9 mouse cellular contexts compared by ENCODE assay signal in the genomic region with DNA sequence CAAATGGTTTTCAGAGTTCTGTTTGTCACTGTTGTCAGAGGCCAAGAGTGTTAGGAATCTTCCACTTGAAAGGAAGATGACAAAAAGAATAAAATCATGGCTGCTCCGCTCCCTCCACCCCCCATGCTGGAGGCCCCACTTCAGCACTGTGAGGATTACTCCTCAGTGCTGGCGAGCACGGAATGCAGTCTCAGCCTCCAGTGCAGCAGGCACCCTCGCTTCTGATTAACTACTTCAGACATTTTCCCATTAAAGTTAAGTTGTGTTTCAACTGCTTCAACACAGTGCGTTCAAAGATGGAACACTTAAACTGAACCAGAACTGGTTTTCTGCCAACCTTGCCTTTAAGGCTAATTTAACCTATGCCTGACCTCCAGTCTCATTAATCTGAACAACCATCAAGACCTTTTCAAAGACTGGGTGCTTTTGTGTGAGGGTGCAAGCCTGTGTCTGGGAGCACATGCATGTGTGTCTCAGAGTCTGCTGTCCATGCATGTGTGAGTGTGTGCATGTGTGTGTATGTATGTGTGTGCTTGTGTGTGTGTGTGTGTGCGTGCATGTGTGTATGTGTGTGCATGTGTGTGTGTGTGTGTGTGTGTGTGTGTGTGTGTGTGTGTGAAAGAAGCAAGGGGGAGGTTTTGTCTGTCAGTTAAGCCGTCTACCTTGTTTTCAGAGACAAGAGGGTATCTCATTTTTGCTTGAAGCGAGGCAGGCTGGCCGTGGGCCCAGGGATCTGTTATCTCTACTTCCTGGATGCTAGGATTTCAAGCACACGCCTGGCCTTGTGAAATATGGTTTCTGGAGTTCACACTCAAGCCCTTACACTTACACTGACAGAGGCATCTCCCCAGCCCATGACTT. TPM values are rescaled to one million over a fixed set of nuclear protein-coding genes. Genes with fewer than 3 reads are reported as not detected.
A peak's percentile ranks its signal among the peaks of the same experiment; 100 is the strongest.
DNase-seq lines count a peak whose midpoint lies in the region; ATAC-seq and TF ChIP-seq lines count a peak whose summit lies in the region.
"Had no signal": no experiment of that assay in that cellular context is flagged by ENCODE, and none has a peak within 500 bp of the region (broad histone marks: within the 10 kb centered on the region; RNA-seq: fewer than 3 reads in every experiment).

No protein-coding gene starts in this region.

- no peak overlapping the region for H3K4me2 ChIP-seq in liver, embryonic 11.5 days
- no peak overlapping the region for H3K4me2 ChIP-seq in liver, postnatal 0 days (ENCODE audit: low read depth, low read length)
- H3K4me2 ChIP-seq in heart, embryonic 13.5 days: peak overlapping the region; percentile 24; the same call in 1 of the 2 replicates
- no peak overlapping the region for H3K4me2 ChIP-seq in neural tube, embryonic 14.5 days (ENCODE audit: low read depth, low read length)

- H3K27ac ChIP-seq in liver, embryonic 11.5 days (ENCODE audit: low read depth, low read length): 0 out of 2 replicates have a peak overlapping the region, but pooled peaks have one; percentile 7
- H3K27ac ChIP-seq in liver, postnatal 0 days (ENCODE audit: low read depth): no peak overlapping the region
- peak overlapping the region; percentile 78 for H3K27ac ChIP-seq in heart, embryonic 13.5 days (replicated peaks)
- peak overlapping the region; percentile 44; the same call in 1 of the 2 replicates for H3K27ac ChIP-seq in neural tube, embryonic 14.5 days (ENCODE audit: low read depth, low read length)

- H3K27me3 ChIP-seq in liver, embryonic 11.5 days (replicated peaks; ENCODE audit: control insufficient read depth, insufficient read depth, low read length): no peaks in the 10 kb centered on the region
- H3K27me3 ChIP-seq in liver, postnatal 0 days (ENCODE audit: insufficient read depth, low read length): no peaks in the 10 kb centered on the region
- peaks cover 12% of the 10 kb centered on the region; the same call in 1 of the 2 replicates for H3K27me3 ChIP-seq in heart, embryonic 13.5 days (replicated peaks)
- H3K27me3 ChIP-seq in neural tube, embryonic 14.5 days (ENCODE audit: control insufficient read depth, insufficient read depth, low read length): no peaks in the 10 kb centered on the region
- H3K27me3 ChIP-seq: CH12.LX had no signal

- H3K9ac ChIP-seq in liver, embryonic 11.5 days (ENCODE audit: low read depth, low read length): no peak overlapping the region
- H3K9ac ChIP-seq in liver, postnatal 0 days (replicated peaks): no peak overlapping the region
- no peak overlapping the region for H3K9ac ChIP-seq in heart, embryonic 13.5 days
- H3K9ac ChIP-seq in neural tube, embryonic 14.5 days (replicated peaks; ENCODE audit: low read depth, low read length): no peak overlapping the region

- no peaks in the 10 kb centered on the region for H3K36me3 ChIP-seq in liver, embryonic 11.5 days (ENCODE audit: control insufficient read depth, insufficient read depth, low read length)
- H3K36me3 ChIP-seq in liver, postnatal 0 days (replicated peaks; ENCODE audit: insufficient read depth, low read length): no peaks in the 10 kb centered on the region
- H3K36me3 ChIP-seq in heart, embryonic 13.5 days: 0 out of 2 replicates have a peak, but pooled peaks cover 4% of the 10 kb centered on the region
- no peaks in the 10 kb centered on the region for H3K36me3 ChIP-seq in neural tube, embryonic 14.5 days (ENCODE audit: control insufficient read depth, insufficient read depth, low read length)

- H3K4me3 ChIP-seq in liver, embryonic 11.5 days (ENCODE audit: low read depth, low read length): no peak overlapping the region
- no peak overlapping the region for H3K4me3 ChIP-seq in liver, postnatal 0 days (ENCODE audit: low read depth, low read length)
- no peak overlapping the region for H3K4me3 ChIP-seq in heart, embryonic 13.5 days
- no peak overlapping the region for H3K4me3 ChIP-seq in neural tube, embryonic 14.5 days (ENCODE audit: low read depth, low read length)

- H3K4me1 ChIP-seq in liver, embryonic 11.5 days (replicated peaks; ENCODE audit: control insufficient read depth, insufficient read depth, low read length): peaks cover 15% of the 10 kb centered on the region
- peaks cover 17% of the 10 kb centered on the region for H3K4me1 ChIP-seq in liver, postnatal 0 days (ENCODE audit: insufficient read depth)
- peaks cover 57% of the 10 kb centered on the region for H3K4me1 ChIP-seq in heart, embryonic 13.5 days
- H3K4me1 ChIP-seq in neural tube, embryonic 14.5 days (ENCODE audit: control insufficient read depth, insufficient read depth, low read length): peaks cover 14% of the 10 kb centered on the region

- WGBS in liver, embryonic 11.5 days: 48% methylated on average over 10 of the region's 10 CpGs
- 63% methylated on average over 10 of the region's 10 CpGs for WGBS in liver, postnatal 0 days (ENCODE audit: insufficient replicate concordance)
- WGBS in heart, embryonic 13.5 days: 31% methylated on average over 10 of the region's 10 CpGs
- WGBS in neural tube, embryonic 14.5 days: 20% methylated on average over 10 of the region's 10 CpGs

- no peak for TF ChIP-seq CTCF in liver, postnatal 0 days (IDR thresholded peaks at IDR 0.05; ENCODE audit: low read depth)

- no peak for DNase-seq in liver, embryonic 11.5 days (ENCODE audit: low spot score)
- DNase-seq in liver, postnatal 0 days: no peak
- peak; percentile 69 to 87 for DNase-seq in kidney, postnatal 25 days
- DNase-seq in gastrocnemius, adult 18-20 months (ENCODE audit: low spot score): no peak
- no peak for DNase-seq in ovary, postnatal 14 days (ENCODE audit: low spot score)
- no peak for DNase-seq in frontal cortex, postnatal 14 days (ENCODE audit: low spot score in 2 of 2)

- H3K9me3 ChIP-seq in liver, embryonic 11.5 days (ENCODE audit: control insufficient read depth, low read length): no peaks in the 10 kb centered on the region
- no peaks in the 10 kb centered on the region for H3K9me3 ChIP-seq in liver, postnatal 0 days (ENCODE audit: low read length)
- H3K9me3 ChIP-seq in heart, embryonic 13.5 days: no peaks in the 10 kb centered on the region
- H3K9me3 ChIP-seq in neural tube, embryonic 14.5 days (ENCODE audit: control insufficient read depth, low read length): no peaks in the 10 kb centered on the region

- no peak for TF ChIP-seq EP300 in liver, postnatal 0 days (IDR thresholded peaks at IDR 0.05; ENCODE audit: low read depth)

- ATAC-seq in liver, embryonic 11.5 days (replicated peaks; ENCODE audit: low FRiP score): no peak
- no peak for ATAC-seq in liver, postnatal 0 days
- ATAC-seq in heart, embryonic 13.5 days (ENCODE audit: extremely low read depth, insufficient number of reproducible peaks, low FRiP score, low TSS enrichment): no peak
- peak; percentile 49 for ATAC-seq in neural tube, embryonic 14.5 days (ENCODE audit: low read depth)

RNA-seq across cellular contexts. Expression of a gene that starts 51.2 kb away (rescaled TPM):
- 6.7 and 7.1 TPM in 2 replicates for polyA plus RNA-seq in liver, embryonic 11.5 days (2014; fragmentation: Nextera tagmentation; extraction: Ambion mirVana)
- polyA plus RNA-seq in liver, postnatal 0 days (2015; fragmentation: Nextera tagmentation; extraction: Ambion mirVana): 0.97 and 1.6 TPM in 2 replicates
- polyA plus RNA-seq in heart, embryonic 13.5 days (2015; fragmentation: Nextera tagmentation; extraction: Ambion mirVana): 4.8 and 5.3 TPM in 2 replicates
- polyA plus RNA-seq in neural tube, embryonic 14.5 days (2014; fragmentation: Nextera tagmentation; extraction: Ambion mirVana): 24.0 and 25.5 TPM in 2 replicates
- total RNA-seq in gastrocnemius, adult 18-20 months (2021): 1 to 10 TPM; 1.0 to 2.8 TPM

Comparison
In these comparisons a context has a peak if more than half of its experiments do, and no peak if none do; other contexts are left out.
1. DNase-seq: peak in kidney, postnatal 25 days (2 of 2); none in liver, embryonic 11.5 days (single experiment), liver, postnatal 0 days (single experiment), gastrocnemius, adult 18-20 months (single experiment), ovary, postnatal 14 days (single experiment) and frontal cortex, postnatal 14 days (0 of 2).